Comparison of ENCODE assay signal across 9 mouse cellular contexts in genomic region chr6:125110927-125111326, GRCm38 (mm10). TPM values are rescaled to one million over a fixed set of nuclear protein-coding genes. Genes with fewer than 3 reads are reported as not detected.
DNase-seq lines count a peak whose midpoint lies in the region; ATAC-seq and TF ChIP-seq lines count a peak whose summit lies in the region.
"Had no signal": no experiment of that assay in that cellular context is flagged by ENCODE, and none has a peak within 500 bp of the region (broad histone marks: within the 10 kb centered on the region; RNA-seq: fewer than 3 reads in every experiment).

No protein-coding gene starts in this region.

- TF ChIP-seq EP300 in MEL (IDR thresholded peaks at IDR 0.05; ENCODE audit: low read depth in 1 of 2, low read length in 2 of 2), result no peak

- WGBS in embryonic facial prominence, embryonic 11.5 days, result 91% methylated on average over 7 of the region's 7 CpGs

- ATAC-seq in embryonic facial prominence, embryonic 11.5 days (replicated peaks; ENCODE audit: insufficient number of reproducible peaks, low FRiP score, low TSS enrichment, low read depth), result no peak

- no peaks in the 10 kb centered on the region for H3K9me3 ChIP-seq in MEL (replicated peaks; ENCODE audit: insufficient read depth, low read length)
- no peaks in the 10 kb centered on the region for H3K9me3 ChIP-seq in embryonic facial prominence, embryonic 11.5 days (replicated peaks; ENCODE audit: control insufficient read depth, low read length)
- H3K9me3 ChIP-seq: lung, embryonic 15.5 days had no signal

- H3K27ac ChIP-seq in layer of hippocampus, adult 2 months, result no peak overlapping the region
- no peak overlapping the region for H3K27ac ChIP-seq in MEL (ENCODE audit: control insufficient read depth, low read depth, low read length)
- H3K27ac ChIP-seq in embryonic facial prominence, embryonic 11.5 days (replicated peaks; ENCODE audit: low read depth, low read length), result no peak overlapping the region
- H3K27ac ChIP-seq: lung, embryonic 15.5 days had no signal

- TF ChIP-seq RAD21 in MEL (IDR thresholded peaks at IDR 0.05; ENCODE audit: low read depth, low read length), result peak; percentile 35

- H3K9ac ChIP-seq in MEL (ENCODE audit: control insufficient read depth, low read depth, low read length, poor library complexity, severe bottlenecking), result no peak overlapping the region
- no peak overlapping the region for H3K9ac ChIP-seq in embryonic facial prominence, embryonic 11.5 days (replicated peaks; ENCODE audit: low read length)
- H3K9ac ChIP-seq: lung, embryonic 15.5 days had no signal

- H3K4me3 ChIP-seq in layer of hippocampus, adult 2 months, result no peak overlapping the region
- H3K4me3 ChIP-seq in MEL (ENCODE audit: control insufficient read depth in 1 of 2, insufficient read depth in 1 of 2, low read depth in 2 of 2, low read length in 2 of 2), result no peak overlapping the region
- no peak overlapping the region for H3K4me3 ChIP-seq in embryonic facial prominence, embryonic 11.5 days (ENCODE audit: low read depth, low read length)
- H3K4me3 ChIP-seq: lung, embryonic 15.5 days had no signal

- no peaks in the 10 kb centered on the region for H3K79me2 ChIP-seq in MEL (ENCODE audit: control insufficient read depth, insufficient read depth, low read length, poor library complexity)

- H3K36me3 ChIP-seq in MEL (ENCODE audit: control insufficient read depth in 1 of 2, insufficient read depth in 2 of 2, low read length in 2 of 2), result peaks cover 0 to 54% of the 10 kb centered on the region in 2 experiments; a peak in 2 of 4 replicates
- H3K36me3 ChIP-seq in embryonic facial prominence, embryonic 11.5 days (replicated peaks; ENCODE audit: control insufficient read depth, insufficient read depth, low read depth, low read length), result peaks cover 50% of the 10 kb centered on the region

- DNase-seq in adrenal gland, postnatal 14 days, result peak; percentile 68
- no peak for DNase-seq in adrenal gland, adult 8-10 months
- no peak for DNase-seq in layer of hippocampus, adult 2 months (ENCODE audit: low spot score in 2 of 2)
- DNase-seq in layer of hippocampus, postnatal 36 days, result no peak
- DNase-seq in MEL (ENCODE audit: low read depth, low spot score), result peak; percentile 79
- peak; percentile 48 for DNase-seq in embryonic facial prominence, embryonic 11.5 days (ENCODE audit: low spot score)
- peak; percentile 60 for DNase-seq in mesoderm, embryonic 11.5 days (ENCODE audit: low read depth, low spot score)
- DNase-seq in spleen, adult 18-20 months, result no peak

- no peaks in the 10 kb centered on the region for H3K27me3 ChIP-seq in MEL (ENCODE audit: control insufficient read depth in 1 of 2, insufficient read depth in 2 of 2, low read length in 2 of 2)
- no peaks in the 10 kb centered on the region for H3K27me3 ChIP-seq in embryonic facial prominence, embryonic 11.5 days (ENCODE audit: control insufficient read depth, insufficient read depth, low read length)
- H3K27me3 ChIP-seq: lung, embryonic 15.5 days had no signal

- peak; percentile 71 for TF ChIP-seq CTCF in layer of hippocampus, adult 2 months (conservative IDR thresholded peaks at IDR 0.05)
- peak; percentile 62 to 70 (median 69) for TF ChIP-seq CTCF in MEL (IDR thresholded peaks at IDR 0.05 in 2 of 3, conservative IDR thresholded peaks at IDR 0.05 in 1 of 3; ENCODE audit: control insufficient read depth in 1 of 3, insufficient read depth in 1 of 3, low read depth in 2 of 3, low read length in 3 of 3, poor library complexity in 1 of 3, severe bottlenecking in 1 of 3)

- no peaks in the 10 kb centered on the region for H3K4me1 ChIP-seq in MEL (ENCODE audit: control insufficient read depth in 1 of 2, insufficient read depth in 2 of 2, low read length in 2 of 2)
- no peaks in the 10 kb centered on the region for H3K4me1 ChIP-seq in embryonic facial prominence, embryonic 11.5 days (ENCODE audit: control insufficient read depth, insufficient read depth, low read length)
- H3K4me1 ChIP-seq: lung, embryonic 15.5 days had no signal

- H3K4me2 ChIP-seq in embryonic facial prominence, embryonic 11.5 days (ENCODE audit: low read depth, low read length), result no peak overlapping the region
- H3K4me2 ChIP-seq: lung, embryonic 15.5 days had no signal

- TF ChIP-seq POLR2A in MEL (IDR thresholded peaks at IDR 0.05; ENCODE audit: control insufficient read depth in 1 of 2, insufficient read depth in 1 of 2, low read depth in 1 of 2, low read length in 2 of 2, poor library complexity in 1 of 2), result no peak; a peak in 1 of 4 replicates

TF ChIP-seq in MEL, 35 proteins besides CTCF, POLR2A, EP300 and RAD21:
- peak; percentile 78 for TF ChIP-seq MYC (IDR thresholded peaks at IDR 0.05; ENCODE audit: low read depth, low read length)
- 0 out of 2 replicates have a peak, but pooled peaks have one; percentile 15 for TF ChIP-seq ETS1 (IDR thresholded peaks at IDR 0.05; ENCODE audit: low read depth, low read length)
- no peak for TF ChIP-seq BHLHE40 (IDR thresholded peaks at IDR 0.05; ENCODE audit: borderline replicate concordance, low read depth, low read length)
- TF ChIP-seq SMC3 (IDR thresholded peaks at IDR 0.05; ENCODE audit: low read depth, low read length), result peak; percentile 65
- TF ChIP-seq GABPA (IDR thresholded peaks at IDR 0.05; ENCODE audit: low read depth, low read length), result no peak
TF ChIP-seq in MEL: peak in this region for 3.

RNA-seq across cellular contexts. Expression of gene Chd4, which starts 15.1 kb away (rescaled TPM):
- 189 and 192 TPM in 2 replicates for total RNA-seq in adrenal gland, postnatal 14 days (2021)
- total RNA-seq in adrenal gland, adult 8-10 months (2022), result 100 to 1,000 TPM; 140 to 272 (median 202) TPM
- 100 to 1,000 TPM; 176 to 185 TPM for total RNA-seq in layer of hippocampus, adult 2 months (2021)
- total RNA-seq in layer of hippocampus, postnatal 36 days (2021), result 100 to 1,000 TPM; 172 to 173 TPM
- total RNA-seq in MEL (2012; rRNA removed), result 173 and 193 TPM in 2 replicates
- 100 to 1,000 TPM in 1 of 2 experiments, 10 to 100 TPM in 1; 93.0 to 232 TPM for polyA plus RNA-seq in MEL (2012; ENCODE audit: insufficient read depth in 1 of 2, insufficient read length in 2 of 2, low read depth in 1 of 2, low replicate concordance in 2 of 2, missing spikeins in 1 of 2)
- polyA plus RNA-seq in embryonic facial prominence, embryonic 11.5 days (2014; fragmentation: Nextera tagmentation; extraction: Ambion mirVana), result 93.2 and 94.5 TPM in 2 replicates

RNA-seq across cellular contexts. Expression of gene Nop2, which starts 20.8 kb away (rescaled TPM):
- 47.0 and 53.7 TPM in 2 replicates for total RNA-seq in adrenal gland, postnatal 14 days (2021)
- total RNA-seq in adrenal gland, adult 8-10 months (2022), result 10 to 100 TPM; 41.6 to 48.8 (median 43.4) TPM
- total RNA-seq in layer of hippocampus, adult 2 months (2021), result 10 to 100 TPM; 30.8 to 31.7 TPM
- 10 to 100 TPM; 30.2 to 34.4 TPM for total RNA-seq in layer of hippocampus, postnatal 36 days (2021)
- 210 and 263 TPM in 2 replicates for total RNA-seq in MEL (2012; rRNA removed)
- 100 to 1,000 TPM; 221 to 337 TPM for polyA plus RNA-seq in MEL (2012; ENCODE audit: insufficient read depth in 1 of 2, insufficient read length in 2 of 2, low read depth in 1 of 2, low replicate concordance in 2 of 2, missing spikeins in 1 of 2)
- 66.3 and 69.8 TPM in 2 replicates for polyA plus RNA-seq in embryonic facial prominence, embryonic 11.5 days (2014; fragmentation: Nextera tagmentation; extraction: Ambion mirVana)

RNA-seq across cellular contexts. Expression of gene Iffo1, which starts 34.1 kb away (rescaled TPM):
- total RNA-seq in adrenal gland, postnatal 14 days (2021), result 18.6 and 25.0 TPM in 2 replicates
- 10 to 100 TPM; 15.2 to 60.0 (median 37.1) TPM for total RNA-seq in adrenal gland, adult 8-10 months (2022)
- total RNA-seq in layer of hippocampus, adult 2 months (2021), result 10 to 100 TPM; 69.9 to 71.9 TPM
- total RNA-seq in layer of hippocampus, postnatal 36 days (2021), result 10 to 100 TPM; 67.5 to 68.9 TPM
- total RNA-seq in MEL (2012; rRNA removed), result 75.4 and 96.1 TPM in 2 replicates
- polyA plus RNA-seq in MEL (2012; ENCODE audit: insufficient read depth in 1 of 2, insufficient read length in 2 of 2, low read depth in 1 of 2, low replicate concordance in 2 of 2, missing spikeins in 1 of 2), result 10 to 100 TPM in 1 of 2 experiments, not detected in 1; 96.9 TPM
- 7.0 and 10.3 TPM in 2 replicates for polyA plus RNA-seq in embryonic facial prominence, embryonic 11.5 days (2014; fragmentation: Nextera tagmentation; extraction: Ambion mirVana)

RNA-seq across cellular contexts. Expression of gene Lpar5, which starts 43.2 kb away (rescaled TPM):
- total RNA-seq in adrenal gland, postnatal 14 days (2021), result 0.44 and 2.1 TPM in 2 replicates
- 1 to 10 TPM in 1 of 4 experiments, under 1 TPM in 3; 0.73 to 1.3 (median 0.83) TPM for total RNA-seq in adrenal gland, adult 8-10 months (2022)
- total RNA-seq in layer of hippocampus, adult 2 months (2021), result 1 to 10 TPM in 1 of 2 experiments, under 1 TPM in 1; 0.61 to 1.1 TPM
- under 1 TPM; 0.53 to 0.75 TPM for total RNA-seq in layer of hippocampus, postnatal 36 days (2021)
- 2.8 and 3.5 TPM in 2 replicates for total RNA-seq in MEL (2012; rRNA removed)
- 10 to 100 TPM in 1 of 2 experiments, not detected in 1; 16.2 TPM for polyA plus RNA-seq in MEL (2012; ENCODE audit: insufficient read depth in 1 of 2, insufficient read length in 2 of 2, low read depth in 1 of 2, low replicate concordance in 2 of 2, missing spikeins in 1 of 2)
- 0.25 and 0.49 TPM in 2 replicates for polyA plus RNA-seq in embryonic facial prominence, embryonic 11.5 days (2014; fragmentation: Nextera tagmentation; extraction: Ambion mirVana)

RNA-seq across cellular contexts. Expression of gene Gapdh, which starts 55.3 kb away (rescaled TPM):
- total RNA-seq in adrenal gland, postnatal 14 days (2021), result 1,705 and 1,924 TPM in 2 replicates
- 1,000 to 10,000 TPM; 1,769 to 2,176 (median 2,111) TPM for total RNA-seq in adrenal gland, adult 8-10 months (2022)
- total RNA-seq in layer of hippocampus, adult 2 months (2021), result 1,000 to 10,000 TPM; 2,438 to 2,531 TPM
- 1,000 to 10,000 TPM; 2,301 to 2,480 TPM for total RNA-seq in layer of hippocampus, postnatal 36 days (2021)
- total RNA-seq in MEL (2012; rRNA removed), result 723 and 1,144 TPM in 2 replicates
- 1,000 to 10,000 TPM in 1 of 2 experiments, not detected in 1; 1,834 TPM for polyA plus RNA-seq in MEL (2012; ENCODE audit: insufficient read depth in 1 of 2, insufficient read length in 2 of 2, low read depth in 1 of 2, low replicate concordance in 2 of 2, missing spikeins in 1 of 2)
- 2,314 and 2,539 TPM in 2 replicates for polyA plus RNA-seq in embryonic facial prominence, embryonic 11.5 days (2014; fragmentation: Nextera tagmentation; extraction: Ambion mirVana)

Comparison
In these comparisons a context has a peak if more than half of its experiments do, and no peak if none do; other contexts are left out.
1. DNase-seq: peak in adrenal gland, postnatal 14 days (single experiment), MEL (single experiment), embryonic facial prominence, embryonic 11.5 days (single experiment) and mesoderm, embryonic 11.5 days (single experiment); none in adrenal gland, adult 8-10 months (single experiment), layer of hippocampus, adult 2 months (0 of 2), layer of hippocampus, postnatal 36 days (0 of 2) and spleen, adult 18-20 months (0 of 2).